ENCODE assay signal across 10 mouse cellular contexts in genomic region chr14:16573475-16574171, GRCm38 (mm10).
DNase-seq lines count a peak whose midpoint lies in the region; ATAC-seq and TF ChIP-seq lines count a peak whose summit lies in the region.
"Had no signal": no experiment of that assay in that cellular context is flagged by ENCODE, and none has a peak within 500 bp of the region (broad histone marks: within the 10 kb centered on the region; RNA-seq: fewer than 3 reads in every experiment).

No protein-coding gene starts in this region.

- H3K9ac ChIP-seq in forebrain, embryonic 13.5 days: peak overlapping the region; percentile 12; the same call in 1 of the 2 replicates
- H3K9ac ChIP-seq in limb, embryonic 12.5 days (replicated peaks): no peak overlapping the region
- H3K9ac ChIP-seq in neural tube, embryonic 15.5 days (replicated peaks): peak overlapping the region; percentile 72; the same call in 1 of the 2 replicates

- peaks cover 60% of the 10 kb centered on the region for H3K27me3 ChIP-seq in forebrain, embryonic 13.5 days
- H3K27me3 ChIP-seq in limb, embryonic 12.5 days: peaks cover 50% of the 10 kb centered on the region
- H3K27me3 ChIP-seq in neural tube, embryonic 15.5 days (replicated peaks): no peaks in the 10 kb centered on the region

- peaks cover 18% of the 10 kb centered on the region for H3K4me1 ChIP-seq in forebrain, embryonic 13.5 days
- peaks cover 24% of the 10 kb centered on the region; the same call in 1 of the 2 replicates for H3K4me1 ChIP-seq in limb, embryonic 12.5 days (replicated peaks)
- H3K4me1 ChIP-seq in neural tube, embryonic 15.5 days: peaks cover 35% of the 10 kb centered on the region
- no peaks in the 10 kb centered on the region; the same call in 1 of the 2 replicates for H3K4me1 ChIP-seq in lung, adult 2 months (ENCODE audit: control insufficient read depth, insufficient read depth, low read length)

- H3K36me3 ChIP-seq in forebrain, embryonic 13.5 days (ENCODE audit: poor library complexity, severe bottlenecking): no peaks in the 10 kb centered on the region
- H3K36me3 ChIP-seq in limb, embryonic 12.5 days: no peaks in the 10 kb centered on the region
- no peaks in the 10 kb centered on the region for H3K36me3 ChIP-seq in neural tube, embryonic 15.5 days
- H3K36me3 ChIP-seq: G1E had no signal

- H3K27ac ChIP-seq in layer of hippocampus, adult 2 months: no peak overlapping the region
- H3K27ac ChIP-seq in forebrain, embryonic 13.5 days: no peak overlapping the region
- H3K27ac ChIP-seq in limb, embryonic 12.5 days: no peak overlapping the region
- no peak overlapping the region for H3K27ac ChIP-seq in neural tube, embryonic 15.5 days (replicated peaks)

- H3K4me3 ChIP-seq in layer of hippocampus, adult 2 months: peak overlapping the region; percentile 64; the same call in 1 of the 2 replicates
- H3K4me3 ChIP-seq in forebrain, embryonic 13.5 days: peak overlapping the region; percentile 57
- peak overlapping the region; percentile 57 for H3K4me3 ChIP-seq in limb, embryonic 12.5 days (replicated peaks)
- H3K4me3 ChIP-seq in neural tube, embryonic 15.5 days (replicated peaks): peak overlapping the region; percentile 64
- no peak overlapping the region for H3K4me3 ChIP-seq in lung, adult 2 months (replicated peaks; ENCODE audit: extremely low read depth, low read depth, low read length)
- H3K4me3 ChIP-seq: myocyte had no signal

- no peak for DNase-seq in layer of hippocampus, adult 2 months (ENCODE audit: low spot score in 2 of 2)
- DNase-seq in layer of hippocampus, adult 9-10 months (ENCODE audit: low spot score): no peak
- no peak for DNase-seq in right cerebral cortex, postnatal 14 days
- DNase-seq in lung, adult 2 months: no peak
- DNase-seq in layer of hippocampus, adult 8-10 months (ENCODE audit: low spot score in 2 of 2): no peak

- WGBS in forebrain, embryonic 13.5 days: 49% methylated on average over 6 of the region's 6 CpGs
- WGBS in limb, embryonic 12.5 days: 43% methylated on average over 6 of the region's 6 CpGs
- 24% methylated on average over 6 of the region's 6 CpGs for WGBS in neural tube, embryonic 15.5 days
- 68% methylated on average over 6 of the region's 6 CpGs for WGBS in lung, adult 2 months

- peak overlapping the region; percentile 92 for H3K4me2 ChIP-seq in forebrain, embryonic 13.5 days
- peak overlapping the region; percentile 90 for H3K4me2 ChIP-seq in limb, embryonic 12.5 days
- peak overlapping the region; percentile 95 for H3K4me2 ChIP-seq in neural tube, embryonic 15.5 days

- TF ChIP-seq CTCF in layer of hippocampus, adult 2 months (conservative IDR thresholded peaks at IDR 0.05): no peak
- TF ChIP-seq CTCF in lung, adult 2 months (IDR thresholded peaks at IDR 0.05; ENCODE audit: insufficient read depth, low read length): no peak

- H3K9me3 ChIP-seq in forebrain, embryonic 13.5 days (replicated peaks): no peaks in the 10 kb centered on the region
- no peaks in the 10 kb centered on the region for H3K9me3 ChIP-seq in limb, embryonic 12.5 days
- no peaks in the 10 kb centered on the region for H3K9me3 ChIP-seq in neural tube, embryonic 15.5 days (replicated peaks)
- H3K9me3 ChIP-seq: G1E had no signal

- no peak for TF ChIP-seq POLR2A in lung, adult 2 months (IDR thresholded peaks at IDR 0.05; ENCODE audit: borderline replicate concordance, extremely low read depth, low read depth, low read length)

- no peak for ATAC-seq in forebrain, embryonic 13.5 days
- no peak for ATAC-seq in limb, embryonic 12.5 days (ENCODE audit: insufficient number of reproducible peaks, insufficient read depth, low FRiP score, low TSS enrichment, low read depth)
- ATAC-seq in neural tube, embryonic 15.5 days (ENCODE audit: low FRiP score): no peak
